Mouse (Mus musculus) lung, postnatal 0 days (tissue): ENCODE results near the gene Cyp11a1.

Experiments used
- CTCF ChIP-seq: IDR thresholded peaks from 2 replicates; pipeline ENCODE4 v1.5.1; 2016; ENCODE audit warnings: antibody characterized with exemption, mild to moderate bottlenecking
- EP300 ChIP-seq: IDR thresholded peaks from 2 replicates; pipeline ENCODE4 v1.6.1; 2016; ENCODE audit warnings: antibody characterized with exemption, mild to moderate bottlenecking, control low read depth

- TF ChIP-seq EP300: no peak
- TF ChIP-seq CTCF: no peak
These were observed 46.8 kb upstream of the Cyp11a1 start for GRCm38 (mm10) chr9:57959399-57959798.
